Mouse (Mus musculus) liver, adult 10 weeks (tissue): ENCODE measurements around the gene Gzmk. TPM values are rescaled to one million over a fixed set of nuclear protein-coding genes. Genes with fewer than 3 reads are reported as not detected.

Experiments used
- polyA plus RNA-seq: library from polyadenylated mRNA; stranded (reverse); fragments of 350-450 nt; fragmentation: Illumina TruSeq; extraction: RNeasy Lipid Tissue Mini Kit (QIAGEN cat#74804); gene quantifications from one replicate; pipeline ENCODE4 v1.2.3, GENCODE M21; 2014; ENCODE audit warnings: low read depth, low replicate concordance

Gzmk gene
- polyA plus RNA-seq: not detected

GRCm38 (mm10) chr13:113225811-113226210, at the start of gene Gzmk:
Gene Gzmk, minus strand, starts transcription at chr13:113225908.

GRCm38 (mm10) chr13:113209624-113210023, 16.1 kb downstream of the Gzmk start, which contains the start of gene Esm1:
Gene Esm1, plus strand, starts transcription at chr13:113209659.

Other genes starting within 250 kb of the Gzmk start
- not detected for gene Ccno, start 238.1 kb downstream of the Gzmk start, polyA plus RNA-seq
- gene Mcidas, start 232.1 kb downstream of the Gzmk start, polyA plus RNA-seq: not detected
- not detected for gene Cdc20b, start 190.8 kb downstream of the Gzmk start, polyA plus RNA-seq
- gene Gpx8, start 179.5 kb downstream of the Gzmk start, polyA plus RNA-seq: 4.2 TPM
- 3.8 TPM for gene Gzma, start 124.9 kb downstream of the Gzmk start, polyA plus RNA-seq
- gene Esm1, start 16.2 kb downstream of the Gzmk start, polyA plus RNA-seq: 0.48 TPM
- not detected for gene BC067074, start 67.3 kb upstream of the Gzmk start, polyA plus RNA-seq